Mouse (Mus musculus): Measurements from ENCODE around the gene Tkt. TPM values are rescaled to one million over a fixed set of nuclear protein-coding genes. Genes with fewer than 3 reads are reported as not detected.

The Tkt gene
- polyA plus RNA-seq, 1 experiment from 2014 or later = 244 TPM

GRCm38 (mm10) chr14:30619982-30620578, 71.9 kb downstream of the Tkt start:
- Histone ChIP-seq H3K4me1 (replicated peaks; ENCODE audit: control insufficient read depth, insufficient read depth, low read length) (peaks cover 19% of the 10 kb centered on the region), H3K9ac (ENCODE audit: low read length) (no peak overlapping the region), H3K9me3 (ENCODE audit: control insufficient read depth, low read length) (no peaks in the 10 kb centered on the region), H3K27ac (ENCODE audit: low read length) (no peak overlapping the region), H3K4me3 (ENCODE audit: low read length) (no peak overlapping the region), H3K36me3 (ENCODE audit: control insufficient read depth, insufficient read depth, low read length) (no peaks in the 10 kb centered on the region), H3K4me2 (ENCODE audit: low read depth, low read length) (no peak overlapping the region), H3K27me3 (ENCODE audit: control insufficient read depth, insufficient read depth, low read depth, low read length) (no peaks in the 10 kb centered on the region)
- no peak for ATAC-seq (ENCODE audit: low read depth)
- WGBS = 70% methylated on average over 7 of the region's 7 CpGs

- H3K4me2 ChIP-seq (ENCODE audit: low read depth, low read length) = no peak overlapping the region
- ATAC-seq (ENCODE audit: low read depth) = no peak
- H3K4me3 ChIP-seq (ENCODE audit: low read length) = no peak overlapping the region
- H3K27me3 ChIP-seq (ENCODE audit: control insufficient read depth, insufficient read depth, low read depth, low read length) = no peaks in the 10 kb centered on the region
- no peaks in the 10 kb centered on the region for H3K9me3 ChIP-seq (ENCODE audit: control insufficient read depth, low read length)
- peak overlapping the region; percentile 40; the same call in 1 of the 2 replicates for H3K27ac ChIP-seq (ENCODE audit: low read length)
- H3K36me3 ChIP-seq (ENCODE audit: control insufficient read depth, insufficient read depth, low read length) = no peaks in the 10 kb centered on the region
- no peak overlapping the region for H3K9ac ChIP-seq (ENCODE audit: low read length)
- peaks cover 19% of the 10 kb centered on the region for H3K4me1 ChIP-seq (replicated peaks; ENCODE audit: control insufficient read depth, insufficient read depth, low read length)
- WGBS = 69% methylated on average over 7 of the region's 7 CpGs
These were observed 74.0 kb downstream of the Tkt start for GRCm38 (mm10) chr14:30622130-30622529.

GRCm38 (mm10) chr14:30622556-30622955, 74.4 kb downstream of the Tkt start:
- H3K27ac ChIP-seq (ENCODE audit: low read length) = peak overlapping the region; percentile 40; the same call in 1 of the 2 replicates

More at GRCm38 (mm10) chr14:30622556-30622955, 74.4 kb downstream of the Tkt start:
- Histone ChIP-seq H3K4me3 (ENCODE audit: low read length) (no peak overlapping the region), H3K9me3 (ENCODE audit: control insufficient read depth, low read length) (no peaks in the 10 kb centered on the region), H3K4me2 (ENCODE audit: low read depth, low read length) (no peak overlapping the region), H3K36me3 (ENCODE audit: control insufficient read depth, insufficient read depth, low read length) (no peaks in the 10 kb centered on the region), H3K27me3 (ENCODE audit: control insufficient read depth, insufficient read depth, low read depth, low read length) (no peaks in the 10 kb centered on the region), H3K4me1 (replicated peaks; ENCODE audit: control insufficient read depth, insufficient read depth, low read length) (peaks cover 19% of the 10 kb centered on the region), H3K9ac (ENCODE audit: low read length) (no peak overlapping the region)
- ATAC-seq (ENCODE audit: low read depth) = no peak
- 71% methylated on average over 8 of the region's 8 CpGs for WGBS

Small RNAs within 50 kb of the gene (microRNA-seq; reads per million reads assigned to microRNA genes)
- 2.0 reads per million, percentile 3 among the genes with 10 or more reads in this experiment for gene Mir3076

Other genes starting within 250 kb of the Tkt start
- 24.8 and 25.5 TPM in 2 replicates for gene Dcp1a, start 68.8 kb upstream of the Tkt start, polyA plus RNA-seq (2015; fragmentation: Nextera tagmentation; extraction: Ambion mirVana)
- gene Cacna1d, start 56.9 kb upstream of the Tkt start, polyA plus RNA-seq (2015; fragmentation: Nextera tagmentation; extraction: Ambion mirVana) = 9.2 and 9.7 TPM in 2 replicates
- 53.4 and 55.4 TPM in 2 replicates for gene Prkcd, start 77.9 kb downstream of the Tkt start, polyA plus RNA-seq (2015; fragmentation: Nextera tagmentation; extraction: Ambion mirVana)
- gene Rft1, start 106.0 kb downstream of the Tkt start, polyA plus RNA-seq (2015; fragmentation: Nextera tagmentation; extraction: Ambion mirVana) = 17.6 and 18.1 TPM in 2 replicates
- 10.6 and 11.6 TPM in 2 replicates for gene Sfmbt1, start 166.5 kb downstream of the Tkt start, polyA plus RNA-seq (2015; fragmentation: Nextera tagmentation; extraction: Ambion mirVana)